Mouse (Mus musculus) small intestine, adult 2 months (tissue): Measurements from ENCODE around the gene Apobec4. TPM values are rescaled to one million over a fixed set of nuclear protein-coding genes. Genes with fewer than 3 reads are reported as not detected.

ENCODE experiments used
- H3K27ac ChIP-seq: fragments of 200-500 bp; 2 replicates; pipeline ENCODE4 v1.5.1; 2012; ENCODE audit warnings: low read depth, low read length, control low read depth, inconsistent platforms; ENCODE audit not compliant: insufficient read depth
- H3K27me3 ChIP-seq: fragments of 200-500 bp; 2 replicates; pipeline ENCODE4 v1.6.1; 2012; ENCODE audit warnings: mild to moderate bottlenecking, moderate library complexity, low read length, inconsistent platforms; ENCODE audit not compliant: control insufficient read depth, insufficient read depth
- H3K36me3 ChIP-seq: fragments of 200-500 bp; 2 replicates; pipeline ENCODE4 v1.6.1; 2012; ENCODE audit warnings: mild to moderate bottlenecking, low read length, control low read depth, inconsistent platforms; ENCODE audit not compliant: control insufficient read depth, insufficient read depth
- H3K4me1 ChIP-seq: fragments of 200-500 bp; 2 replicates; pipeline ENCODE4 v1.6.1; 2012; ENCODE audit warnings: low read length, inconsistent platforms, mixed read lengths; ENCODE audit not compliant: control insufficient read depth, insufficient read depth, insufficient read length
- H3K4me3 ChIP-seq: fragments of 200-500 bp; 2 replicates; pipeline ENCODE4 v1.5.1; 2012; ENCODE audit warnings: low read depth, mild to moderate bottlenecking, control low read depth, inconsistent platforms, low read length, moderate library complexity
- CTCF ChIP-seq: fragments of 200-500 bp; IDR thresholded peaks from 2 replicates; pipeline ENCODE4 v1.5.1; 2012; ENCODE audit warnings: low read depth, mild to moderate bottlenecking, control low read depth, inconsistent platforms, low read length, moderate library complexity, mixed read lengths; ENCODE audit not compliant: insufficient replicate concordance, insufficient read length; ENCODE audit errors: extremely low read depth
- POLR2A ChIP-seq: fragments of 200-500 bp; IDR thresholded peaks from 2 replicates; pipeline ENCODE4 v1.6.1; 2012; ENCODE audit warnings: low read depth, mild to moderate bottlenecking, control low read depth, inconsistent platforms, low read length, moderate library complexity
- WGBS: fragments of 180-500 bp; shearing (Covaris S2); methylation state at CpG from one replicate; pipeline ENCODE4 v1.1.7; 2018; 5-methylcytosine and 5-hydroxymethylcytosine counted together
- polyA plus RNA-seq: library from polyadenylated mRNA; depleted of rRNA; stranded (reverse); fragments of >200 nt; gene quantifications from 2 replicates; pipeline ENCODE4 v1.2.3, GENCODE M21; 2012; rRNA removed

The Apobec4 gene
- polyA plus RNA-seq, 1 experiment = not detected

DNA sequence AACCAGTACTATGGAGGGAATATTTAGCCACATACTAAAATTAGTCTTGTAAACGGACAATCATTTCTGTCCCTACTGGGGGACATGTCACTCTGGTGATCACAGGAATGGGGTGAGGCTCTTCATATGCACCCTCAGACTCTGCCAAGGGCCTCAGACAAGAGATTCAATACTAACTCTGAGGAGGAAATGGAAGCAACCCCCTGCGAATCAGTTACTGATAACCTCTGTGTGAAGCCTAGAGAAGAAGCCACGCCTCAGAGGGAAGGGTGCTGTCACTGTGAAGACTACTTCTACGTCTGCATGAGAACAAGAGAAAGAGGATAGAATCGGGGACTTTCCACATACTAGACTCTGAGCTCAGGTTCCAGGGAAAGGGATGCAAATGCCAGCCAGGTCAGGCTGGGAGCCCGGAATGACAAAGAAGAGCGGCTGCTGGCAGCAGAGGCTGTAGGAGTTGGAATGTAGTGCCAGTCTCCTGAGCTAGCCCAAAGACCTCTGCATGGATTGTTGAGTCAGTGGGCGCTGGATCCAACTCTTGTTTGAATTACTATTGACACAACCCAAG lies 45.4 kb downstream of the Apobec4 start:
- peaks cover 3% of the 10 kb centered on the region; the same call in 1 of the 2 replicates for H3K4me1 ChIP-seq
- TF ChIP-seq POLR2A (no peak), CTCF (no peak)
- H3K4me3 ChIP-seq = no peak overlapping the region
- 45% methylated on average over 8 of the region's 8 CpGs for WGBS
- H3K27me3 ChIP-seq = no peaks in the 10 kb centered on the region
- no peaks in the 10 kb centered on the region for H3K36me3 ChIP-seq
- no peak overlapping the region for H3K27ac ChIP-seq

DNA sequence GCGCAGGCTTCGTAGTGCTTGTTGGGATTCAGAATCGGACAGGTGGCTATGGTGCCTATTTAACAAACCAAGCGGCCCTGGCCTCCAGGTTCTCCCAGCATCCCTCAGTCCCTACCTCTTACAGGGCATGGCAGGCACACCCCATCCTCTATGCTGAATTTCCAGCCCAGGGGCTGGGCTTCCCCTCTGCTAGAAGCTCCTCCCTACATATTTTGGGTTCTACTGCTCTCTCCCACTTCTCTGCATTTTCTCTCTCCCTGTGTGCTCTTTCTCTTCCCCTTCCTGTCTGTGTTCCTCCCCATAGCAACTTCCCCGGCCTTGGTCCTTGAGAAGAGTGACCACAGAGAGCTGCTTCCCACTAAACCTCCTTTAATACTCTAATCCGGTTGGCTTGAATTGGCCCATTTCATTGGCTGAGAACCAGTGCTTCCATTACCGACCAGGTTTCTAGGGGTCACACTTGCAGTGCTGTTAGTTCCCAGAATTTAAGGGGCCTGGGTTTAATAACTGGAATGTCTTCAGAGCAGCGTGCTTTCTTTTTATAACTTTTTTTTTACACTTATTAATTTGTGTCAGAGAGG lies 46.4 kb downstream of the Apobec4 start:
- no peak for TF ChIP-seq POLR2A
- no peak for TF ChIP-seq CTCF
- WGBS = 85% methylated on average over 8 of the region's 8 CpGs
- H3K27me3 ChIP-seq = no peaks in the 10 kb centered on the region
- H3K36me3 ChIP-seq = no peaks in the 10 kb centered on the region
- peaks cover 3% of the 10 kb centered on the region; the same call in 1 of the 2 replicates for H3K4me1 ChIP-seq
- no peak overlapping the region for H3K4me3 ChIP-seq
- no peak overlapping the region for H3K27ac ChIP-seq

DNA sequence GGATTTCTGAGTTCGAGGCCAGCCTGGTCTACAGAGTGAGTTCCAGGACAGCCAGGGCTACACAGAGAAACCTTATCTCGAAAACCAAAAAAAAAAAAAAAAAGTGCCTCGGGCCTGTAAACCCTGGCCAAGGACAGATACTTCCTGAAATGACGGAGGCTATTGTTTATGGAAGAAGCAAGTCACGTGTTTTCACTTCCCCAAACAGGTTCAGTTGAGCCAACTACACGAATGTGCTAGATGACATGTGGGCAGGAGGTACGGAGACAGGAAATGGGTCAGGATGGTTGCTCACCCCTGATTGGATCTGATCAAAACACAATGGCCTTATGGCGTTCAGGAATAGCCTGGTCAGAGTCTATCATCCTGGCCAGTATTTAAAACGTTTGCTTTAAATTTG lies 47.8 kb downstream of the Apobec4 start:
- H3K4me3 ChIP-seq = no peak overlapping the region
- no peaks in the 10 kb centered on the region for H3K27me3 ChIP-seq
- peak overlapping the region; percentile 18 for H3K27ac ChIP-seq
- 43% methylated on average over 9 of the region's 9 CpGs for WGBS
- no peaks in the 10 kb centered on the region for H3K36me3 ChIP-seq
- TF ChIP-seq CTCF (no peak), POLR2A (no peak)
- peaks cover 3% of the 10 kb centered on the region; the same call in 1 of the 2 replicates for H3K4me1 ChIP-seq

DNA sequence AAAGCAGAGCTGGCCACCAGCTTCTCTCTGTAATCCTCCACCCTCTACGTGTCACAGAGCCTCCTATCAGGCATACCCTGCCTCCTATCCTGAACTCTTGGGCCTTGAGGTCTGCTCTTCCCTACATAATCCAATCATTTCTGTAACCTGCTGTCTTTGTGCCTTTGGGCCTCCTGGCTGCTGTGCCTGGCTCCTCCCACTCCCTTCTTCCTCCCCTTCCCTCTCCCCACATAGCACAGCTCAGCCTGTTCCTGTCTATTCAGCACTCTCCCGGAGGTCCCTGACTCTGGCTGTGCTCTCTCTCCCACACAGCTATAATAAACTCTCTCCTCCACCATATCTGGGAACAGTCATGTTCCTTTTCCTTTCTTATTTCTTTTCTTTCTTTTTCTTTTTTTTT lies 49.5 kb downstream of the Apobec4 start, which contains the start of gene Ncf2:
Gene Ncf2 (plus strand): TSS at position 298 of the 400 bp plus-strand sequence.
- TF ChIP-seq CTCF (no peak), POLR2A (no peak)
- WGBS = 30% methylated on average over 2 of the region's 2 CpGs
- peaks cover 3% of the 10 kb centered on the region; the same call in 1 of the 2 replicates for H3K4me1 ChIP-seq
- H3K27me3 ChIP-seq = no peaks in the 10 kb centered on the region
- H3K36me3 ChIP-seq = no peaks in the 10 kb centered on the region
- peak within 1 kb of the TSS; percentile 31; the same call in 1 of the 2 replicates for H3K27ac ChIP-seq
- H3K4me3 ChIP-seq = no peak within 1 kb of the TSS

DNA sequence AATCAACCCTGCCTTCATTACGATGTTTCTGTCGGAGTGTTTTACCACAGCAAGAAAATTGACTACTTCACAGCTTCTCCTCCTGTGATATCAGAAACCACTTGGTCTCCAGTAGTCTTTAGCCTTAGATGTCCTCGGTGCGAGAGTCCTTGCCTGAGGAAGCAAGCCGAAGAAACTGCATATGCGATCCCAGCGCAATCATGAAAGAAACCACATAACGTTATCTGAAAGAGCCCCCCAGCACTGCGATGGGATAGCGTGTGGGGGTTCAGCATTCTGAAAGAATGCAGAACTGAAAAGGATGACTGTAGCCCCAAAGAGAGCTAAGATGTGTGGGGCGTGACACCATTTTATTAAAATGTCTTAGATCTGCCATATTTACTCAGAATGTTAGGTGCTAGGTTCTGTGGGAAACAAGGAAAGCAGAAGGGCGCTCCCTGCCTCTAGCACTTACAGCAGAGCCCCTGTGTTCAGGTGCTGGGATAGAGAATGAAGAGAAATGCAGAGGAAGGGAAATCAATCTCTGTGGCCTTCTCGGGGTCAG lies 50.4 kb downstream of the Apobec4 start:
- Histone ChIP-seq H3K4me3 (no peak overlapping the region), H3K27ac (peak overlapping the region; percentile 31; the same call in 1 of the 2 replicates), H3K36me3 (no peaks in the 10 kb centered on the region), H3K27me3 (no peaks in the 10 kb centered on the region), H3K4me1 (peaks cover 3% of the 10 kb centered on the region; the same call in 1 of the 2 replicates)
- no peak for TF ChIP-seq CTCF
- no peak for TF ChIP-seq POLR2A
- WGBS = 88% methylated on average over 13 of the region's 13 CpGs

DNA sequence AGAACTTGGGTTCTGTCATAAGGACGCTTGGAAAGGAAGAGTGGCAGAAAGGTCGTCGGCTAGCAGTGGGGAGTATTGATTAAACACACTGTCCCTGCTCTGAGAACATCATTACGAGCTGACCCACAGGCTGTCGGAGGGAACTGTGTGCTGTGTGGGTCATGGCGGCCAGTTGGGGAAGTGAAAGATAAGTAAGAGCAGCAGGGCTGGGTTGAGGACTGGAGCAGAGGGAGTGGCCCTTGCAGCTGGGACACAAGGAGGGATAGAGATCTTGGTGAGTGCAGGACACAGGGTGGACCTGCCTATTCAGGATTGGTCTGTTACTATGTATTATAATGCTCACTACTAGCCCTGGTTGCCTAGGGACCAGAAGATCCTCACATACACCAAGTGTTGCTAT lies 54.6 kb downstream of the Apobec4 start:
- 0 out of 2 replicates have a peak overlapping the region, but pooled peaks have one; percentile 13 for H3K27ac ChIP-seq
- no peak for TF ChIP-seq POLR2A
- TF ChIP-seq CTCF = no peak
- no peak overlapping the region for H3K4me3 ChIP-seq
- 68% methylated on average over 6 of the region's 6 CpGs for WGBS
- no peaks in the 10 kb centered on the region for H3K36me3 ChIP-seq
- H3K4me1 ChIP-seq = peaks cover 4% of the 10 kb centered on the region; the same call in 1 of the 2 replicates
- no peaks in the 10 kb centered on the region for H3K27me3 ChIP-seq

Other genes starting within 250 kb of the Apobec4 start
- gene Rgl1, start 15.8 kb downstream of the Apobec4 start, polyA plus RNA-seq = 1.8 and 3.3 TPM in 2 replicates
- 76.3 and 102 TPM in 2 replicates for gene Arpc5, start 16.0 kb downstream of the Apobec4 start, polyA plus RNA-seq
- 3.0 and 5.4 TPM in 2 replicates for gene Ncf2, start 49.6 kb downstream of the Apobec4 start, polyA plus RNA-seq
- 11.1 and 23.5 TPM in 2 replicates for gene Smg7, start 152.1 kb downstream of the Apobec4 start, polyA plus RNA-seq
- 0.35 and 0.81 TPM in 2 replicates for gene Nmnat2, start 204.4 kb downstream of the Apobec4 start, polyA plus RNA-seq